Mouse (Mus musculus): ENCODE data around the gene Exosc7. TPM values are rescaled to one million over a fixed set of nuclear protein-coding genes. Genes with fewer than 3 reads are reported as not detected.
A peak's percentile ranks its signal among the peaks of the same experiment; 100 is the strongest.

The Exosc7 gene
- total RNA-seq, 2 experiments from 2014 or later, result 37.6 to 39.1 TPM

DNA sequence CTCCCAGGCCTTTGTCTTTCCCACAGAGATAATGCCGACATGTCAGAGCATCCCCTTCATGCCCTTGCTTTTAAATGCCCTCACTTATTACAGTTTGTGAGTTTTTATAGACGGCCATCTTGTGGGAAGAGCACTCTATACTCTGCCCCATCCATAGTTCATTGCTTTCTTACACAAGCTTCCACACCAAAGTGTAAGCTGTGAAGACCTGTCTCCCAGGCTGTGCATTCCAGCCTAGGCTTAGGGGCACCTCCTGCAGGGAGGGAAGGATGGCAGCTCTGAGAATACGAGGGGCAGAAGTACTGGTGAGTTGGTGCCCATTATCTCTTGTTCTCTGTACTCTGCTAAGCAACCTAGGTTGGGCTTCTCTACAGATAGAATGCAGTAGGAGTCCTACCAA, 20.0 kb downstream of the Exosc7 start:
- intact Hi-C loops (cut with DNase I), result no loop called here
- no peak for DNase-seq (ENCODE audit: low spot score in 2 of 2)

DNA sequence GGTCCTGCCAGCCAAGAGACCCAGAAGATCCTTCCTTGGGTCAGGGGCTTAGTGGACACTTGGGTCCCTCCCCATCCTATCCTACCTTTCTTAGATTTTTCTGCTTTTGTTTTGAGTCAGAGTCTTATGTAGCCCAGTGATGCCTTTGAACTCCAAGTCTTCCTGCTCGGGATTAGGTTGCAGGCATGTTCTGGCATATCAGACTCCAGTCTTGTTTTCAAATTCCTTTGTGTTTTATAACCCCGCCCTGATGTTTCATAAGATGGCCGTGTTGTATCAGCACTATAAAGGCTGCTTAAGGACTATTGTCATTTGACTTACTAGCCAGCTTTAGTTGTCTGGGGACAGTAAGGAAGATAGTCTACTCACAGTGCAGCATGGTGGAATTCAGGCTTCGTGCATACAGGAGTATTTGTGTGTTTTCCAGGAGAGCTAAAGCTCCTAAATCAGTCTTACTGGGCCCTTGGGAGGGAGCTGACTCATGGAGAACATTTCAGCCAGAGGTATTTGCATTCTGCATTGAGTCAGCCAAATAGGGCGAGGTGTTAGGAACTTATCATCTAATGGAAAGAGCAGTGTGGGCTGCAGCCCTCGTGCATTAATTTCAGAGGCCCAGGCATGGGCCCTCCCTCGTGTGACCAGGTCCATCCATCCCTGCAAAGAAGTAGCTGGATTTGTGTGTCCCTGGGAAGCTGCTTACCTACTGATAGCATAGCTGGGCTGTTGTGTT, 24.1 kb downstream of the Exosc7 start:
- DNase-seq (ENCODE audit: low spot score in 2 of 2), result no peak
- intact Hi-C loops (cut with DNase I), result no loop called here

DNA sequence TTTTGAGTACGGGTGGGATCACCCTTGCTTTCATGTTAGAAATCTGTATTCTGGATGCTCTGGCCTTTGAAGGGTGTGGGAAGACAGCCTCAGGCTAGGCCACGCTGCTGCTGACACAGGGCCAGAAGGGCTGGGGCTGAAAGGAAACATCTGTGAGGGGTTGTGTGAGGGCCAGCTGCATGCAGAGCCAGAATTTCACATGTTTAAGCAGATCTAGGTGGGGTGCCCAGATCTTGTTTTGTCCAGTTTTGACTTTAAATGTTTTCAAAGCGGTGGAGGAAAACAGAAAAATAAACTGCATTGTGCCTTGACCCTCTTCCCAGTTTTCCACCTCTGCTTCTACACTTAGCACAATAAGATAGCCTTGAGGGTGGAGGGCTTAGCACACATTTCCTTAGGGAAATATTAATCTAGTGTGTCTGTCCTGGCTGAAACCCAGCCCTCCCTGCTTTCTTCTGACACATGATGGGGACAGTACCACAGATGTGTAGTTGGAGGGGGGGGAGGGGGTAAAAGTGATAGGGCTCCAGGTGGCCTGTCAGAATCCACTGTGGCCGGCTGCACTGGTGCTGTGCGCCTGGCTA, 26.0 kb downstream of the Exosc7 start:
- intact Hi-C loops (cut with DNase I), result no loop called here
- no peak for DNase-seq (ENCODE audit: low spot score in 2 of 2)

GRCm38 (mm10) chr9:123139887-123140614, 27.0 kb downstream of the Exosc7 start:
- DNase-seq (ENCODE audit: low spot score in 2 of 2), result no peak
- intact Hi-C loops (cut with DNase I), result no loop called here

- intact Hi-C loops (cut with DNase I), result no loop called here
- no peak for DNase-seq (ENCODE audit: low spot score in 2 of 2)
Observed at GRCm38 (mm10) chr9:123148430-123148829, 35.4 kb downstream of the Exosc7 start.

DNA sequence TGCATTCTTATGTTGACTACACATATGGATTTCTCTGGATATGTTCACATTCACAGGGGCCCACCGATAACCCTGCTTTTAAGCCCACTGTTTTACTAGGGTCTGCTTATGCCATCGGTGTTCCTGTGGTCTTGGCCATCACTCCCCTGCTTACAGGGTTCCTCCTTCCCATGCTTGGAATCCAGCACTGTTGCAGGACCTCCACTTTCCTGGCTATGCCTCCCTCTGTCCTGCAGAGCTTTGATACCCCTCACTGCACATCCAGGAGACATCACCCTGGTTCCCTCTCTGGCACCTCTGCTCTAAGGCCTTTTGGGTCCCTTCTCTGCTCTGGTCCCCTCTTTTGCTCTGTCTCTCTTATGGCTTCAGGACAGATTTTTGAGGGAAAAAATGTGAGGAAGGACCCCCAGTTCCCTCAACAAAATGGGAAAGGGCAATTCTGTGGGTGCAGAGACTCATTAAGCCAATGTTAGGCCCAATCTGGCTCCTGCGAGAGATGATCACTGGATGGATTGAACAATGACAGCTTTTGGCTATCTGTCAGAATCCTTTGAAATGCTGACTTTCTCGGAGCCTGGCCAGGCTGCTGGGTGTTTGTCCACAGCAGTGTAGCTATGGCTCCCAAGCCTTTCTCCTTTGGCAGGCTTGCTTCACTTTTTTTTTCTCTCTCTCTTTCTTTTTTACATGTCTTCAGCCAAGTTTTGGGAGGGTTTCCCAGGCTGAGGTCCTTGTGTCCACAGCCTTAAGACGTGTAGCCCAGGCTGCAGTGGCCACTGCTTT, 37.4 kb downstream of the Exosc7 start, which contains the start of gene Clec3b:
Clec3b (plus strand) TSS at position 706 of the 780 bp plus-strand sequence.
- intact Hi-C loops (cut with DNase I), result no loop called here
- peak in 1 of 2 experiments; percentile 18 for DNase-seq (ENCODE audit: low spot score in 2 of 2)

GRCm38 (mm10) chr9:123151561-123151960, 38.5 kb downstream of the Exosc7 start:
- intact Hi-C loops (cut with DNase I), result no loop called here
- no peak for DNase-seq (ENCODE audit: low spot score in 2 of 2)

DNA sequence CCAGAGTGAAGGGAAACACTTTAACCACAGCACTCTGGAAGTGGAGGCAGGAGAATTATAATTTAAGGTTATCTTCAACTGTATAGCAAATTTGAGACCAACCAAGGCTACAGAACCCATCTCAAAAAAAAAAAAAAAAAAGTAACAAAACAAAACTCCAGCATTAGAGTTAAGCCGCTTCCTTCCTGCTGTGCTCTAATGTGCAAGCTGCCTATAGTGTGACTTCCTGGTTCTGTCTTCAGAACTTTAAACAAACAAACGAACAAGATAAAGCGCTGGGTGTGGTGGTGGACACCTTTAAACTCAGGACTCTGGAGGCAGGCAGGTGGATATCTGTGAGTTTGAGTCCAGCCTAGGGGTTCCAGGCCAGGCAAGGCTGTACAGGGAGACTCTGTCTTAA, 39.0 kb downstream of the Exosc7 start:
- no peak for DNase-seq (ENCODE audit: low spot score in 2 of 2)
- intact Hi-C loops (cut with DNase I), result no loop called here

- intact Hi-C loops (cut with DNase I), result no loop called here
- DNase-seq (ENCODE audit: low spot score in 2 of 2), result no peak
Observed at GRCm38 (mm10) chr9:123153121-123153520, 40.1 kb downstream of the Exosc7 start.

DNA sequence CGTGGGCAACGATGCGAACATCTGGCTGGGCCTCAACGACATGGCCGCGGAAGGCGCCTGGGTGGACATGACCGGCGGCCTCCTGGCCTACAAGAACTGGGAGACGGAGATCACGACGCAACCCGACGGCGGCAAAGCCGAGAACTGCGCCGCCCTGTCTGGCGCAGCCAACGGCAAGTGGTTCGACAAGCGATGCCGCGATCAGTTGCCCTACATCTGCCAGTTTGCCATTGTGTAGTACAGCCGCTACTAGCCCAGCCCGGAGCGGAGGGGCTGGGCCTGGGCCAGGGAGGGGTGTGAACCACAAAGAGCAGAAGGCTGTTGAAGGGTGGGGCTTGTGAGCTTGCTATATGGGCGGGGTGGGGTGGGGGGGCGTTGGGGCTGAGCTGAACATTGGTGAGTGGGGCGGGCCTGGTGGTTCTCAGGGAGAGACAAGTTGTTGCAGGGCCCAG, 43.9 kb downstream of the Exosc7 start:
- intact Hi-C loops (cut with DNase I), result loop anchor here (5.0 kb wide), 2 partner anchors 285 to 365 kb away; no protein-coding TSS in a partner anchor
- peak; percentile 20 to 45 for DNase-seq (ENCODE audit: low spot score in 2 of 2)

DNA sequence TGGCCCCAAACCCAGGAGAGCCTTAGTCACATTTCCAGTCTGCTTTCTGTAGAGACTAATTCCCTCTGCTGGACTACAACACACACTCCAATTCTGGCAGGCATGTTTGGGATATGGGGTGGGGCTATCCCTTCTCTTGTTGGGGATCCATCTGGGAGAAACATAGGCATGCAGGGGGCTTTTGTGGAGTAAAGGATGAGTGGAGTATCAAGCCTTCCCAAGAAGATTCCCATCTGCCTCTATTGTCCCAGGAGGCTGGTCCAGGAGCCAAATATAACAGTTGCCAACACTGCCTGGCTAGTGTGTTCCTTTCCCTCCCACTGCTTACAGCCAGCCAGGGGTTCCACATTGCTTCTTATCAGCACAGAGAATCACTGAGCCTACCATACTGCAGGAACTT, 44.7 kb downstream of the Exosc7 start:
- no peak for DNase-seq (ENCODE audit: low spot score in 2 of 2)
- intact Hi-C loops (cut with DNase I), result loop anchor here (2.0 to 5.0 kb wide), 3 partner anchors 95 to 365 kb away; no protein-coding TSS in a partner anchor

- peak; percentile 42 to 64 for DNase-seq (ENCODE audit: low spot score in 2 of 2)
- intact Hi-C loops (cut with DNase I), result loop anchor here (2.0 to 5.0 kb wide), 3 partner anchors 95 to 364 kb away; no protein-coding TSS in a partner anchor
Observed at GRCm38 (mm10) chr9:123158125-123158836, 45.3 kb downstream of the Exosc7 start.

- peak; percentile 84 to 87 for DNase-seq (ENCODE audit: low spot score in 2 of 2)
- intact Hi-C loops (cut with DNase I), result loop anchor here (2.0 to 5.0 kb wide), 3 partner anchors 93 to 363 kb away; no protein-coding TSS in a partner anchor
Observed at GRCm38 (mm10) chr9:123159330-123159729, 46.3 kb downstream of the Exosc7 start.

DNA sequence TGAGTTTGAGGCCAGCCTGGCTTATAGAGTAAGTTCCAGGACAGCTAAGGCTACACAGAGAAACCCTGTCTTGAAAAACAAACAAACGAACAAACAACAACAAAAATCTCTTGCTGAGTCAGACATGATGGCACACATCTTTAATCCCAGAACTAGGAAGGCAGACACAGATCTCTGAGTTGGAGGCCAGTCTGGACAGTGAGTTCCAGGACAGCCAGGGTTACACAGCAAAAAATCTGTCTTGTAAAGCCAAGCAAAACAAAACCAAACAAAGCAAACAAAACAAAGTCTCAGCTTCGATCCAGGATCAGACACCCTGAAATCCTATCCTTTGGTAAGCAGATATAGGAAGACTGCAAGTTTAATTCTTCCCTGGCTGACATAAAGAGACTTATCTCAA, 48.8 kb downstream of the Exosc7 start:
- intact Hi-C loops (cut with DNase I), result no loop called here
- DNase-seq (ENCODE audit: low spot score in 2 of 2), result no peak

DNA sequence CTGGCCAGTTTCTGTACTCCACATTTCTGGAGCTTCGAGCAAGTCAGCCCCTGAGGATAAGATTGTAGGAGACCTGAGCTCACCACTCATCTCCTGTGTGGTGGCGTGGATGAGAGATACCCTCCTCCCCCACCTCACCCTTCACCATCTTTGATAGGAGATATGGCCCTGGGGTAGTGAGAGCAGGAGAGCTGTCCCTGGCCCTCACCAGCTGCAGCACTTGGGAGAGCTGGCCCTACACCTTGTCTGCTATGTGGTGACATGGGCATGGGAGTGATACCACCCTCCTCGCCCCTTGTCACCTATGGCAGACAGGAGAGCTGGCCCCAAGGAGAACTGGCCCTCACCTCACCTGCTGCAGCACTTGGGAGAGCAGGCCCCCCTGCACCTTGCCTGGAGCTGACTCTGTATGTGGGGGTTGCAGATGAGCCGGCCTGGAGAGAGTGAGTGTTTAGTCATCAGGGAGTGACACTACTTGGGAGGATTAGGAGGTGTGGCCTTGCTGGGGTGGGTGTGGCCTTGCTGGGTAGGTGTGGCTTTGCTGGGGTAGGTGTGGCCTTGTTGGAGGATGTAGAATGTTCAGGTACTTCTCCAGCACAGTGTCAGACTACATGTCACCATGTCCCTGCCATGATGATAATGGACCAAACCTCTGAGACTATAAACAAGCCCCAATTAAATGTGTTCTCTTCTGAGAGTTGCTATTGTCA, 50.1 kb downstream of the Exosc7 start:
- intact Hi-C loops (cut with DNase I), result no loop called here

GRCm38 (mm10) chr9:123165781-123166443, 52.9 kb downstream of the Exosc7 start:
- intact Hi-C loops (cut with DNase I), result no loop called here
- DNase-seq (ENCODE audit: low spot score in 2 of 2), result no peak

More for the DNA sequence above, 50.1 kb downstream of the Exosc7 start:
- no peak for DNase-seq (ENCODE audit: low spot score in 2 of 2)

GRCm38 (mm10) chr9:123173760-123174159, 60.7 kb downstream of the Exosc7 start:
- intact Hi-C loops (cut with DNase I), result no loop called here
- no peak for DNase-seq (ENCODE audit: low spot score in 2 of 2)

DNA sequence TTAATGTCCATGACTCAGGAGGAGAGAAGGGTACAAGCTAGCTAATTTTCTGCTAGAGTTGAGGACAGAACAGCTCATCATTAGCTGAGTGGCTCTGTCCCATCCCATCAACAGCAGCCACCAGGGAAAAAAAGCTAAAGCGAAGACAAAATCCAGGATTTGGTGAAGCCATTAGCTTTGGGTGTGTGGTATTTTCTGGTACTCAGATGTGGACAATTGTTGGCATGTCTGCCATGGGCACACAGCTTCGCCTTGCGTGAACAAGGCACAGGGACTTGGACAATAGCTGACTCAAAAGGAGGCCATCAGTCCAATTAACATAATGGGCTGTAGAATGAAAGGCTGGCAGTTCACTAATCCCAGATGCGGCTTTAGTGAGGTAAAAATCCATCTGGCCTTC, 61.3 kb downstream of the Exosc7 start:
- intact Hi-C loops (cut with DNase I), result no loop called here
- no peak for DNase-seq (ENCODE audit: low spot score in 2 of 2)
